Mouse (Mus musculus) stomach, postnatal 0 days (tissue): ENCODE measurements at regions not wholly inside any gene's neighbourhood (a gene's known extent, or its start where the extent isn't known, plus 50 kb on each side); places are given as distances from the start of the nearest gene placed in this dataset.

ENCODE experiments used
- CTCF ChIP-seq: IDR thresholded peaks from 2 replicates; pipeline ENCODE4 v1.5.1; 2016; ENCODE audit warnings: antibody characterized with exemption, low read depth, mild to moderate bottlenecking, moderate library complexity
- EP300 ChIP-seq: optimal IDR thresholded peaks from 2 replicates; pipeline ENCODE3; 2016; ENCODE audit warnings: antibody characterized with exemption

GRCm38 (mm10) chr3:124075974-124076606, 244.6 kb upstream of the Tram1l1 start:
- TF ChIP-seq CTCF = no peak
- no peak for TF ChIP-seq EP300
